Mouse (Mus musculus) cerebellum, adult 2 months (tissue): ENCODE results near the gene 6030458C11Rik.

Experiments used
- CTCF ChIP-seq: fragments of 200-500 bp; IDR thresholded peaks from 2 replicates; pipeline ENCODE4 v1.5.1; 2011; ENCODE audit warnings: low read depth, mild to moderate bottlenecking, control low read depth, low read length, moderate library complexity, borderline replicate concordance; ENCODE audit not compliant: insufficient read depth
- POLR2A ChIP-seq: fragments of 200-500 bp; IDR thresholded peaks from 2 replicates; pipeline ENCODE4 v1.6.1; 2011; ENCODE audit warnings: low read length, control low read depth, borderline replicate concordance; ENCODE audit not compliant: insufficient read depth

- TF ChIP-seq POLR2A (no peak), CTCF (no peak)
Observed at GRCm38 (mm10) chr15:12823455-12824119, 862 bp downstream of the 6030458C11Rik start.
